Mouse (Mus musculus) G1E (cell line): ENCODE measurements around the gene Egln2.

Experiments used
- CTCF ChIP-seq: IDR thresholded peaks from 2 replicates; pipeline ENCODE4 v1.5.1; 2012; ENCODE audit warnings: low read depth, low read length, inconsistent platforms, mixed read lengths
- TAL1 ChIP-seq: conservative IDR thresholded peaks from 2 replicates; pipeline ENCODE4 v1.6.1; 2012; ENCODE audit warnings: low read depth, low read length, inconsistent platforms, mixed read lengths

GRCm38 (mm10) chr7:27111038-27111437 is 55.6 kb downstream of the Egln2 start:
- TF ChIP-seq CTCF = no peak
- no peak for TF ChIP-seq TAL1
